Mouse (Mus musculus) heart, postnatal 0 days (tissue): ENCODE measurements at regions not wholly inside any gene's neighbourhood (a gene's known extent, or its start where the extent isn't known, plus 50 kb on each side); places are given as distances from the start of the nearest gene placed in this dataset.

ENCODE experiments used
- ATAC-seq: fragments of 200-750 bp; cut with Nextera tagmentation; 2 replicates; pipeline ENCODE4 v1.8.0; 2017; ENCODE audit warnings: low read depth, moderate number of reproducible peaks, moderate library complexity; ENCODE audit not compliant: insufficient read depth
- DNase-seq: peaks from one replicate; pipeline ENCODE4 v3.0.0-alpha.2; 2016; ENCODE audit warnings: low spot score
- H3K27ac ChIP-seq: fragments of 300-500 bp; sonication (generic); 2 replicates; pipeline ENCODE4 v1.5.1; 2014; ENCODE audit warnings: low read depth, mild to moderate bottlenecking
- H3K27me3 ChIP-seq: fragments of 300-500 bp; sonication (generic); 2 replicates; pipeline ENCODE4 v1.6.1; 2014; ENCODE audit warnings: low read length, mixed read lengths; ENCODE audit not compliant: control insufficient read depth, insufficient read depth
- H3K36me3 ChIP-seq: fragments of 300-500 bp; sonication (generic); replicated peaks from 2 replicates; pipeline ENCODE4 v1.6.1; 2014; ENCODE audit warnings: low read length, mixed read lengths; ENCODE audit not compliant: control insufficient read depth, insufficient read depth
- H3K4me1 ChIP-seq: fragments of 300-500 bp; sonication (generic); 2 replicates; pipeline ENCODE4 v1.6.1; 2014; ENCODE audit warnings: antibody characterized with exemption; ENCODE audit not compliant: control insufficient read depth, insufficient read depth
- H3K4me2 ChIP-seq: fragments of 300-500 bp; sonication (generic); 2 replicates; pipeline ENCODE4 v1.6.1; 2014; ENCODE audit warnings: low read depth, mild to moderate bottlenecking, low read length, moderate library complexity
- H3K4me3 ChIP-seq: fragments of 300-500 bp; sonication (generic); 2 replicates; pipeline ENCODE4 v1.5.1; 2014; ENCODE audit warnings: low read depth, low read length
- H3K9ac ChIP-seq: fragments of 300-500 bp; sonication (generic); replicated peaks from 2 replicates; pipeline ENCODE4 v1.6.1; 2014; ENCODE audit warnings: low read depth, low read length, mixed read lengths
- H3K9me3 ChIP-seq: fragments of 300-500 bp; sonication (generic); replicated peaks from 2 replicates; pipeline ENCODE4 v1.6.1; 2016; ENCODE audit warnings: low read length; ENCODE audit not compliant: control insufficient read depth
- CTCF ChIP-seq: IDR thresholded peaks from 2 replicates; pipeline ENCODE4 v1.5.1; 2016; ENCODE audit warnings: antibody characterized with exemption, control low read depth, low read depth
- EP300 ChIP-seq: IDR thresholded peaks from 2 replicates; pipeline ENCODE4 v1.6.1; 2016; ENCODE audit warnings: antibody characterized with exemption, low read depth
- WGBS: fragments of 180-500 bp; shearing (Covaris S2); extraction: QIAGEN DNeasy Blood & Tissue Kit; methylation state at CpG from one replicate; pipeline ENCODE4 v1.1.7; 2014; 5-methylcytosine and 5-hydroxymethylcytosine counted together

DNA sequence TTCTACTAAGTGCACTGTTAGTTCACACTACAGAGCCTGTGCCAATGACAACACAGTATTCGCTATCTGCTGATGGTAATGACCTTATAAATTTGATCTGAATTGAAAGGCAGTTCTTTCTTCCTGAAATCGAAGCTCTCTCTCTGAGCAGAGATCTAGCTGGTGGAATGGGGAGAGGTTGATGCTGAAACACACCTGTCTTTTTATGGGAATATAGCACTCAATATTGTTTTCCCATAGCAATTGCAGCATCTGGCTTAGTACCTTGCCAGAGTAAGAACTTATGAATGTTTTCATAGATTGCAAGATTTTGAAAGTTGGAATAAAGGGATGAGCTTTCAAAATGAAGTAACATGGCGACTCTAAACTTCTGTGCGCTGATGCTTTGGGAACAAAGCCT lies 444.0 kb upstream of the Klf12 start:
- DNase-seq (no peak), ATAC-seq (no peak)
- H3K27ac ChIP-seq, result no peak overlapping the region
- H3K4me1 ChIP-seq, result no peaks in the 10 kb centered on the region
- H3K4me3 ChIP-seq, result no peak overlapping the region
- 75% methylated on average over 4 of the region's 4 CpGs for WGBS
- no peaks in the 10 kb centered on the region for H3K27me3 ChIP-seq
- no peaks in the 10 kb centered on the region for H3K9me3 ChIP-seq
- no peak overlapping the region for H3K9ac ChIP-seq
- H3K36me3 ChIP-seq, result no peaks in the 10 kb centered on the region
- H3K4me2 ChIP-seq, result no peak overlapping the region
- TF ChIP-seq EP300 (no peak), CTCF (no peak)

DNA sequence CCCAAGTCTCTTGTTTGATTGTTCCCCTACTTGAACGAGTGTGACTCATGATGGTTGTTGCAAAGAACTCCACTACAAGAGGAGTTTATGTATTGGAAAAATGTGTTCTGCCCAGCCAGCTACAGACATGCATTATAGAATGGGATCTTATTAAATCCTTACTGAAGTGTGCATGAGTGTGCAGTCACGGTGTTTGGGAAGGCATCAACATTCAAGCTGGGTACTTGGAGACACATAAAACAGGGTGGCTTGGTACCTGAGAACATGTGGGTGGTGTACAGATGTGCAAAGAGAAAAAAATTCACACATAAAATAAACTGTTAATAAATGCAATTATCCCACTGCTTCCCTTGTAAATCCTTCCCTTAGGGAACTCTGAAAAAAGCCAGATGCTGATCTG lies 443.2 kb upstream of the Klf12 start:
- H3K4me1 ChIP-seq, result no peaks in the 10 kb centered on the region
- no peak overlapping the region for H3K9ac ChIP-seq
- no peak for ATAC-seq
- H3K27me3 ChIP-seq, result no peaks in the 10 kb centered on the region
- no peaks in the 10 kb centered on the region for H3K9me3 ChIP-seq
- no peak overlapping the region for H3K4me3 ChIP-seq
- no peak for TF ChIP-seq EP300
- no peak for TF ChIP-seq CTCF
- H3K4me2 ChIP-seq, result no peak overlapping the region
- no peaks in the 10 kb centered on the region for H3K36me3 ChIP-seq
- WGBS, result 64% methylated on average over 2 of the region's 2 CpGs
- H3K27ac ChIP-seq, result no peak overlapping the region
- DNase-seq, result no peak

DNA sequence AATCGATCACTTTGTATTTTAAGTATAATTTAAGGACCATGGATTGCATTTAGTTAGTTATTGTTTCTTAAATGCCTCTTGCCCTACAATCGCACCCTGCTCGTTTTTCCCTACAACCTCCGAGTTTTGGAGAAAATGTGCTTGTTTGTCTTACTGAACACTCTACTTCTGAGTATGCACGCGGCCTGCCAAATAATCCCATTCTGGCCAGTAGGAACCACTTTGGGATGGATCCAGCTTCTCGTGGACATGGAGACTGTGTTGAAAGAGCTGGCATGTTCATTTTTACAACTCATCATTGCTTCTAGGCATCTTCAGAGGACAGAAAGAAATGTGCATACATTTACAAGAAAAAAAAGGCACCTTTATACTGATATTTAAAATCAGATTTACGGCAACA lies 440.5 kb upstream of the Klf12 start:
- Histone ChIP-seq H3K9ac (no peak overlapping the region), H3K27ac (no peak overlapping the region), H3K4me1 (no peaks in the 10 kb centered on the region), H3K36me3 (no peaks in the 10 kb centered on the region), H3K4me3 (no peak overlapping the region), H3K9me3 (no peaks in the 10 kb centered on the region), H3K4me2 (no peak overlapping the region), H3K27me3 (no peaks in the 10 kb centered on the region)
- TF ChIP-seq EP300 (no peak), CTCF (no peak)
- 78% methylated on average over 8 of the region's 8 CpGs for WGBS
- DNase-seq, result no peak
- ATAC-seq, result no peak

DNA sequence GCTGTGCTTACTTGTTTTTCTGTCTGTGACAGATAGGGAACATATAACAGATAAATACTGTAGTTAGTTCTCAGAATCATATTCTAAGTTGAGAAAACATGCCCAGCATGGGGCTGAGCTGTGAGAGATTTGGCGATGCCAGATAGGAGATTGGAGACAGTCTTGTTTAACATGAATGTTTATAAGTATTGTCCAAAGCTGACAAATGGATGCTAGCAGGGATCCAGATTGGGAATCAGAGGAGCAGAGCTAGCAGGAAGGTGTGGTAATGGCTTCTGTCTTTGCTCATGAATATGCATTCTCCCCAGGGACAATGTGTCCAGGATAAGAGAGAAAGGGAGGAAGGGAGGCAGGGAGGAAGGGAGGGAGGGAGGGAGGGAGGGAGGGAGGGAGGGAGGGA lies 436.2 kb upstream of the Klf12 start:
- no peak for DNase-seq
- H3K4me1 ChIP-seq, result no peaks in the 10 kb centered on the region
- H3K4me2 ChIP-seq, result no peak overlapping the region
- H3K9me3 ChIP-seq, result no peaks in the 10 kb centered on the region; the same call in 1 of the 2 replicates
- H3K36me3 ChIP-seq, result no peaks in the 10 kb centered on the region
- no peaks in the 10 kb centered on the region for H3K27me3 ChIP-seq
- H3K27ac ChIP-seq, result no peak overlapping the region
- no peak overlapping the region for H3K9ac ChIP-seq
- no peak overlapping the region for H3K4me3 ChIP-seq
- TF ChIP-seq CTCF (no peak), EP300 (no peak)
- ATAC-seq, result no peak
- WGBS, result 47% methylated on average over 1 of the region's 1 CpGs

DNA sequence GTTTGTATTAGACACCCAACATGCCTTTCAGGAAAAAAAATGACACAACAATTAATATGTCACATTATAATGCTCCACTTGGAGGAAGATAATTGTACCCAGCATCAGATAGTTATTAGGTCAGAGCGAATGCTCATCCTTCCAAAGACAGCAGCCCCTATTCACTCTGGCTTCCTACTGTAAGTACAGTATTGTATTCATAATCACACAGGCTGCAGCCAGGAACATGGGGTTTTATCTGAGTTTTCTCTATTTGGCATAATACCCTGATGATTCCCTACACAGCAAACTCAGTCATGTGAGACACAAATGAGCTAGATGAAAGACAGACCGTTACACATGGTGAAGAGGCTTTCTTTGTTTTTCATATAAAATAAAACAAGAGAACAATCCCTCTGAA lies 430.5 kb upstream of the Klf12 start:
- Histone ChIP-seq H3K4me2 (no peak overlapping the region), H3K4me1 (no peaks in the 10 kb centered on the region), H3K4me3 (no peak overlapping the region), H3K9me3 (no peaks in the 10 kb centered on the region; the same call in 1 of the 2 replicates), H3K36me3 (no peaks in the 10 kb centered on the region), H3K27ac (no peak overlapping the region), H3K9ac (no peak overlapping the region), H3K27me3 (no peaks in the 10 kb centered on the region)
- TF ChIP-seq CTCF (no peak), EP300 (no peak)
- no peak for DNase-seq
- ATAC-seq, result no peak
- 87% methylated on average over 2 of the region's 2 CpGs for WGBS

DNA sequence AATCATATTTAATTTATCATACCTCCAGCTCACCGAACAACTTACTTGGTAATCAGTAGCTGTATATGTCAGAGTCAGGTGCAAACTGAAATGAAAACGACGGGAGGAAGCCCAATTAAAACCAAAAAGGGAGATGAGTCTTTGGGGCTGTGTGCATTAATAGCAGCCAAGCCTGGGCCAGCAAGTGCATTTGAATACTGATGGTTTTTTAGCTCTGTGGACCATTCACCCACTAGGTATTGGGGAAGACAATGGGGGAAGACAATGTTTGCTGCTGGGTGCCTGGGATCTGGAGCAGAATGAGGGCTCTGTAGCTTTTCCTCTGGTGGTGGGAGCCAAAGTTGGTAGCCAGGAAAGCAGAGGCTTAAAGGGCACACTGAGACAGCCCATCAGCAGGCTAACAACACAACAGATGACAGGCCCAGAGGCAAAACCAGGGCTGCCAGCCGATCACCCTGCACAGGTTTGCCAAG lies 429.6 kb upstream of the Klf12 start:
- WGBS, result 86% methylated on average over 4 of the region's 4 CpGs
- no peaks in the 10 kb centered on the region for H3K27me3 ChIP-seq
- TF ChIP-seq CTCF, result no peak
- TF ChIP-seq EP300, result no peak

More for the DNA sequence above, 429.6 kb upstream of the Klf12 start:
- ATAC-seq (no peak), DNase-seq (no peak)
- no peaks in the 10 kb centered on the region for H3K4me1 ChIP-seq
- H3K36me3 ChIP-seq, result no peaks in the 10 kb centered on the region
- H3K4me3 ChIP-seq, result no peak overlapping the region
- no peak overlapping the region for H3K9ac ChIP-seq
- H3K4me2 ChIP-seq, result no peak overlapping the region
- H3K27ac ChIP-seq, result no peak overlapping the region
- H3K9me3 ChIP-seq, result no peaks in the 10 kb centered on the region; the same call in 1 of the 2 replicates
